Mouse (Mus musculus): ENCODE results near the gene Cacna1a.

GRCm38 (mm10) chr8:84661458-84661871 is 273.2 kb downstream of the Cacna1a start:
- no peak for TF ChIP-seq ZNF384 (IDR thresholded peaks at IDR 0.05; ENCODE audit: low read depth, low read length)
- TF ChIP-seq MAFK (IDR thresholded peaks at IDR 0.05; ENCODE audit: insufficient read depth, low read depth, low read length), result no peak

Measured in ES-E14 (cell line).